Comparison of ENCODE assay signal across 12 mouse cellular contexts in the genomic region with DNA sequence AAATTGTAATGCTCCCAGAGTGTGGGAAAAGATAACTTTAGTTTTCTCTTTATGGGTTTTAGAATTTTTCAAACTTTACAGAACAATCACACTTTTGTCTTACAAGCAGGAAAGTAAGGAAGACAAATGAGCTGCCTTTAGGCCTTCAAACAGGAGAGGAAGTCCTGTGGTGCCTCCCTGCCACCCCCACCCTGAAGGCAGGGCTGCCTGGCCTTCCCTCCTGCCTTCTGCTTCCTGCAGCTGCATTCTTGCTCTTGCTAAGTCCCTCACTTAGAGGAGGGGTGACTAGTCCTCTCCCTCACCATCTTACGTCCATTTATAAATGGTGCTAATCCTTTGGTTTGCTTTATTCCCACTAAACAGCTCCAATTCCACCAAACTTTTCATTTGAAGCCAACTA. TPM values are rescaled to one million over a fixed set of nuclear protein-coding genes. Genes with fewer than 3 reads are reported as not detected.
DNase-seq lines count a peak whose midpoint lies in the region; ATAC-seq and TF ChIP-seq lines count a peak whose summit lies in the region.
"Had no signal": no experiment of that assay in that cellular context is flagged by ENCODE, and none has a peak within 500 bp of the region (broad histone marks: within the 10 kb centered on the region; RNA-seq: fewer than 3 reads in every experiment).

No protein-coding gene starts in this region.

- no peak for TF ChIP-seq CTCF in gastrocnemius, adult 2 months (IDR thresholded peaks at IDR 0.05)

- ATAC-seq in midbrain, embryonic 11.5 days (ENCODE audit: low FRiP score) = no peak

- peak overlapping the region; percentile 76 for H3K27ac ChIP-seq in gastrocnemius, adult 2 months
- no peak overlapping the region for H3K27ac ChIP-seq in midbrain, embryonic 11.5 days (ENCODE audit: low read depth, low read length)
- no peak overlapping the region for H3K27ac ChIP-seq in midbrain, embryonic 10.5 days (replicated peaks)

- peaks cover 4% of the 10 kb centered on the region; the same call in 1 of the 2 replicates for H3K4me1 ChIP-seq in midbrain, embryonic 11.5 days (ENCODE audit: control insufficient read depth, insufficient read depth, low read length)
- H3K4me1 ChIP-seq in midbrain, embryonic 10.5 days = peaks cover 8% of the 10 kb centered on the region

- peak; percentile 40 for DNase-seq in gastrocnemius, adult 2 months
- no peak for DNase-seq in gastrocnemius, postnatal 36 days
- DNase-seq in midbrain, embryonic 11.5 days (ENCODE audit: low spot score, missing footprints) = peak; percentile 65
- DNase-seq in midbrain, embryonic 10.5 days (ENCODE audit: low spot score) = no peak
- peak; percentile 47 for DNase-seq in lung, postnatal 10 days
- DNase-seq in thymus, postnatal 36 days = peak; percentile 67 to 83
- DNase-seq in frontal cortex, postnatal 14 days (ENCODE audit: low spot score in 2 of 2) = no peak
- no peak for DNase-seq in T-cell, adult 2 months (ENCODE audit: low spot score)
- DNase-seq: cerebellum, adult 8-10 months; layer of hippocampus, postnatal 36 days had no signal

- H3K4me3 ChIP-seq in gastrocnemius, adult 2 months = no peak overlapping the region
- no peak overlapping the region for H3K4me3 ChIP-seq in midbrain, embryonic 11.5 days (ENCODE audit: low read depth, low read length)
- H3K4me3 ChIP-seq in midbrain, embryonic 10.5 days = no peak overlapping the region
- H3K4me3 ChIP-seq: erythroblast, embryonic 14.5 days; liver, embryonic 15.5 days had no signal

- no peak overlapping the region for H3K9ac ChIP-seq in midbrain, embryonic 11.5 days (ENCODE audit: low read length)
- H3K9ac ChIP-seq: liver, embryonic 15.5 days had no signal

- WGBS in midbrain, embryonic 11.5 days = 27% methylated on average over 1 of the region's 1 CpGs
- WGBS in midbrain, embryonic 10.5 days = 50% methylated on average over 1 of the region's 1 CpGs

- H3K4me2 ChIP-seq in midbrain, embryonic 11.5 days = no peak overlapping the region
- H3K4me2 ChIP-seq: liver, embryonic 15.5 days had no signal

- H3K27me3 ChIP-seq in midbrain, embryonic 11.5 days (ENCODE audit: control insufficient read depth, insufficient read depth, low read length) = no peaks in the 10 kb centered on the region
- peaks cover 9% of the 10 kb centered on the region for H3K27me3 ChIP-seq in midbrain, embryonic 10.5 days (ENCODE audit: low read depth, poor library complexity, severe bottlenecking)
- H3K27me3 ChIP-seq: liver, embryonic 15.5 days had no signal

- H3K36me3 ChIP-seq in midbrain, embryonic 11.5 days (ENCODE audit: control insufficient read depth, insufficient read depth, low read length) = no peaks in the 10 kb centered on the region
- no peaks in the 10 kb centered on the region for H3K36me3 ChIP-seq in midbrain, embryonic 10.5 days
- H3K36me3 ChIP-seq: liver, embryonic 15.5 days had no signal

- H3K9me3 ChIP-seq in midbrain, embryonic 11.5 days (ENCODE audit: control insufficient read depth, low read length) = no peaks in the 10 kb centered on the region
- no peaks in the 10 kb centered on the region for H3K9me3 ChIP-seq in midbrain, embryonic 10.5 days (replicated peaks)
- H3K9me3 ChIP-seq: liver, embryonic 15.5 days had no signal

- intact Hi-C loops in gastrocnemius, adult 2 months (cut with DNase I) = no loop called here
- intact Hi-C loops in gastrocnemius, postnatal 36 days (cut with DNase I) = no loop called here

RNA-seq across cellular contexts. Expression of a gene that starts 4.4 kb away (rescaled TPM):
- total RNA-seq in gastrocnemius, adult 2 months (2021) = 10 to 100 TPM; 19.5 to 31.7 TPM
- 10 to 100 TPM; 35.9 to 40.7 TPM for total RNA-seq in gastrocnemius, postnatal 36 days (2021)
- polyA plus RNA-seq in midbrain, embryonic 11.5 days (2014; fragmentation: Nextera tagmentation; extraction: Ambion mirVana) = 10.2 and 17.2 TPM in 2 replicates
- 26.6 and 35.9 TPM in 2 replicates for polyA plus RNA-seq in midbrain, embryonic 10.5 days (2016; fragmentation: Nextera tagmentation; extraction: Ambion mirVana)

Comparison
In these comparisons a context has a peak if more than half of its experiments do, and no peak if none do; other contexts are left out.
1. DNase-seq: peak in gastrocnemius, adult 2 months (single experiment), midbrain, embryonic 11.5 days (single experiment), lung, postnatal 10 days (single experiment) and thymus, postnatal 36 days (2 of 2); none in gastrocnemius, postnatal 36 days (0 of 2), midbrain, embryonic 10.5 days (single experiment), frontal cortex, postnatal 14 days (0 of 2) and T-cell, adult 2 months (single experiment).